Mouse (Mus musculus): ENCODE results near the gene Ppp5c. TPM values are rescaled to one million over a fixed set of nuclear protein-coding genes. Genes with fewer than 3 reads are reported as not detected.

Ppp5c gene
- polyA plus RNA-seq, 1 experiment, result 72.7 TPM

DNA sequence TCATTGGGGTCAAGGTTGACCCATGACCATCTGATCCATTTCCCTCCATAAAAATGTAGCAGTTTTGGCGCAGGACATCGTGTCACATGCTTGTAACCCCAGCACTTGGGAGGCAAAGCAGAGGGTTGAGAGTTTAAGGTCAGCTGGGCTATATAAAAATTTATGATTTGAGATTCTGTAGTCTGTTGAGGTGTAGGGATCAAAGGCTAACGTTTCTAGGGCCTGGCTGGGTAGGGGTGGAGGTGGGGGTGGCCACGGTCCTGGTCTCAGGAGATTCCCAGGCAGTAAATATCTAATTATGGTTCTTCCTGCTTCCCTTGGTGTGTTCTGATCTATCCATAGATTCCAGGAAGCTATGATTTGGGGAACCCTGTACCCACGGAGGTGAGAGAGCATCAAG is 66.0 kb downstream of the Ppp5c start:
- H3K4me1 ChIP-seq (ENCODE audit: control insufficient read depth, insufficient read depth, low read length), result no peaks in the 10 kb centered on the region
- H3K4me3 ChIP-seq (ENCODE audit: insufficient read depth, low read length), result no peak overlapping the region
- no peak overlapping the region for H3K27ac ChIP-seq (ENCODE audit: insufficient read depth, low read length)
- TF ChIP-seq CTCF (IDR thresholded peaks at IDR 0.05; ENCODE audit: borderline replicate concordance, insufficient read depth, low read length), result no peak

DNA sequence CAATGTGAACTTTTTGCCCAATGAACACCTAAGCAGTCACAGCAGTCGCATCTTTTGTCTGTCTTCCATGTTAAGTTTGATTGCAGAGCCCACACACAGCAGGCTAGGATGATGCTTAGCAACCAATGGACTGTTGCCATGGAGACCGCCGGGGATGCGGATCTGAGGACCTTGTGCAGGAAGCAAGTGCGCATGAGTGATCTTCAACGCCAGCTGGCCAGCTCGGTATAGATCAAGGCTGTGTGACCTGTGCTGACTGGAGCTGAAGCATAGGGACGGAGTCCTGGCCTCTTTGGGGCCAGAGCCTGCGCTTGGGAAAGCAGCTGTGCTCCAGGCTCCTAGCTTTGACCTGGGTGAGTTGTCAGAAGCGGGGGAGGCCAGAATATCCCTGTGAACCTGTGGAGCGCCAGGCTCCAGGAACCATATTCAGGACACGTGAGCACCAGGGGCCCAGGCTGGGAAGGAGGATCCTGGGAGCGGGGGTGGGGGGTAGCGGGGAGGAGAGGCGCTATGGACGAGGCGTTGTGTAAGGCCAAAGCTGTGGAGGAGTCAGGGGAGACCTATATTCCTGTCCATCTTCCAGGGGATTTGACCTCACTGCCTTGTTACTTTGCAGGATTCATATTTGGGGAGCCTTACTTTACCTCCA is 68.1 kb downstream of the Ppp5c start, which contains the start of gene Pnmal1:
Gene Pnmal1, plus strand, starts transcription at position 141 of the 649 bp plus-strand sequence.
- Histone ChIP-seq H3K4me3 (ENCODE audit: insufficient read depth, low read length) (no peak within 1 kb of the TSS), H3K4me1 (ENCODE audit: control insufficient read depth, insufficient read depth, low read length) (no peaks in the 10 kb centered on the region), H3K27ac (ENCODE audit: insufficient read depth, low read length) (no peak within 1 kb of the TSS)
- TF ChIP-seq POLR2A (IDR thresholded peaks at IDR 0.05; ENCODE audit: low read depth, low read length) (no peak), CTCF (IDR thresholded peaks at IDR 0.05; ENCODE audit: borderline replicate concordance, insufficient read depth, low read length) (no peak)

DNA sequence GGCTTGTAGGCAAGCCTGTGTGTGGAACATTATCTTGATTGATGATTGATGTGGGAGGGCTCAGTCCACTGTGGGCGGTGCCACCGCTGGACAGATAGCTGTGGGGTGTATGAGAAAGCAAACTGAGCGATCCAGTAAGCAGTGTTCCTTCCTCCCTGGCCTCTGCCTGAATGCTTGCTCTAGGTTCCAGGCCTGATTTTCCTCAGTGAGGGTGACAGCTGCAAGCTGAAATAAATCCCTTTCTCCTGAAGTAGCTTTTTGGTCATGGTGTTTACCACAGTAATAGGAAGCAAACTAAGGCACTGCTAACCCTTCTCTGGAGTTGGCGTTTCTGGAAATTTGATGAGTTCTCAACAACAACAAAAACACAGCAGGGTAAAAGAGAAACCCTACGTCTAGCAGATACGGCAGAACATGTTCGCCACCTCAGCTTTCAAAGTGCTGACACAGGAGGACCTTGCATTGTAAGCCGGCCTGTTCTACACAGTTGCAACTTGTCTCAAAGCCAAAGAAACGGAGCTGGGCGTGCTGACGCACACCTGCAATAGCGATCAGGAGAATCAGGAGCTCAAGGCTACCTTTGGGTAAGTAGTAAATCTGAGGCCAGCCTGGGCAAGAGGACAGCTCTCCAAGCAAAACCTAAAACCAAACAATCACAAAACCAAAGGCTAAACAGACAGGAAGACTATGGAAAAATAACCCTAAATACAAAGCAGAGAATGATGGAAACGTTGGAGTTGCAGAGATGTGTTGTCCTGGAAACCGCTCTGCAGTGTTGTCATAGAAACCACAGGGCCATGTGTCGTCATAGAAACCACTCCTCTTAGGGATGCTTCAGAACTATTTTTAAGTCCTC is 71.1 kb downstream of the Ppp5c start:
- no peak for TF ChIP-seq POLR2A (IDR thresholded peaks at IDR 0.05; ENCODE audit: low read depth, low read length)
- no peak for TF ChIP-seq CTCF (IDR thresholded peaks at IDR 0.05; ENCODE audit: borderline replicate concordance, insufficient read depth, low read length)
- no peak overlapping the region for H3K27ac ChIP-seq (ENCODE audit: insufficient read depth, low read length)
- no peaks in the 10 kb centered on the region for H3K4me1 ChIP-seq (ENCODE audit: control insufficient read depth, insufficient read depth, low read length)
- H3K4me3 ChIP-seq (ENCODE audit: insufficient read depth, low read length), result no peak overlapping the region

DNA sequence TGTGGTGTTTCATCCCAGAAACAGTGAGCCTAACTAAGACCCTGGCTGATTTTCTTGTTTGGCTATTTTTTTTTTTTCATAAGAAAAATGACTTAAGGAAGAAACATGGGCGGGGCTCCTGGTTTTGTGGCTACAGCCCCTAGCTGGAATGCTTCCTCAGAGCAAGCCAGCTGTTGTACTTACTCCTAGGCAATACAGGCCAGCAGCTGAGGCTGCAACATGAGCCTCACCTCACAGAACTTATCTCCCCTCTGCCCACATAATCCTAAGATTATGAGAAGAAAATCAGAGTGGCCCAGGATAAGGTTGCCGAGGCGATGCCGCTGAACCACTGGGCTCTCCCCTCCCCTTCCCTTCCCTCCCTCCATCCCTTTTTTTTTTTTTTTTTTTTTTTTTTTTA is 72.0 kb downstream of the Ppp5c start:
- no peak overlapping the region for H3K27ac ChIP-seq (ENCODE audit: insufficient read depth, low read length)
- no peak overlapping the region for H3K4me3 ChIP-seq (ENCODE audit: insufficient read depth, low read length)
- no peaks in the 10 kb centered on the region for H3K4me1 ChIP-seq (ENCODE audit: control insufficient read depth, insufficient read depth, low read length)
- TF ChIP-seq POLR2A (IDR thresholded peaks at IDR 0.05; ENCODE audit: low read depth, low read length), result no peak
- no peak for TF ChIP-seq CTCF (IDR thresholded peaks at IDR 0.05; ENCODE audit: borderline replicate concordance, insufficient read depth, low read length)

Other genes with a start within 250 kb of the Ppp5c start
- gene Slc1a5, start 246.6 kb downstream of the Ppp5c start, polyA plus RNA-seq (2011; ENCODE audit: insufficient read length, low read depth, missing spikeins), result 47.9 and 74.5 TPM in 2 replicates
- 58.4 and 67.1 TPM in 2 replicates for gene Strn4, start 212.0 kb downstream of the Ppp5c start, polyA plus RNA-seq (2011; ENCODE audit: insufficient read length, low read depth, missing spikeins)
- gene Fkrp, start 211.2 kb downstream of the Ppp5c start, polyA plus RNA-seq (2011; ENCODE audit: insufficient read length, low read depth, missing spikeins), result 21.0 and 25.2 TPM in 2 replicates
- 17.2 and 17.8 TPM in 2 replicates for gene Prkd2, start 185.0 kb downstream of the Ppp5c start, polyA plus RNA-seq (2011; ENCODE audit: insufficient read length, low read depth, missing spikeins)
- gene Dact3, start 152.6 kb downstream of the Ppp5c start, polyA plus RNA-seq (2011; ENCODE audit: insufficient read length, low read depth, missing spikeins), result 34.8 and 37.3 TPM in 2 replicates
- 24.1 and 24.7 TPM in 2 replicates for gene Gng8, start 136.1 kb downstream of the Ppp5c start, polyA plus RNA-seq (2011; ENCODE audit: insufficient read length, low read depth, missing spikeins)
- 1.4 and 1.6 TPM in 2 replicates for gene Ptgir, start 121.4 kb downstream of the Ppp5c start, polyA plus RNA-seq (2011; ENCODE audit: insufficient read length, low read depth, missing spikeins)
- gene Calm3, start 103.8 kb downstream of the Ppp5c start, polyA plus RNA-seq (2011; ENCODE audit: insufficient read length, low read depth, missing spikeins), result 520 and 588 TPM in 2 replicates
- 0.73 and 1.3 TPM in 2 replicates for gene Pnmal2, start 83.2 kb downstream of the Ppp5c start, polyA plus RNA-seq (2011; ENCODE audit: insufficient read length, low read depth, missing spikeins)
- gene Pnmal1, start 68.2 kb downstream of the Ppp5c start, polyA plus RNA-seq (2011; ENCODE audit: insufficient read length, low read depth, missing spikeins), result not detected in 2 replicates
- not detected in 2 replicates for gene Gm42372, start 44.8 kb downstream of the Ppp5c start, polyA plus RNA-seq (2011; ENCODE audit: insufficient read length, low read depth, missing spikeins)
- gene Ccdc8, start 35.2 kb downstream of the Ppp5c start, polyA plus RNA-seq (2011; ENCODE audit: insufficient read length, low read depth, missing spikeins), result 9.4 and 15.0 TPM in 2 replicates
- 0.16 TPM in 1 of 2 replicates, not detected in the other for gene Hif3a, start 34.5 kb upstream of the Ppp5c start, polyA plus RNA-seq (2011; ENCODE audit: insufficient read length, low read depth, missing spikeins)
- 0.12 TPM in 1 of 2 replicates, not detected in the other for gene Psg16, start 46.1 kb upstream of the Ppp5c start, polyA plus RNA-seq (2011; ENCODE audit: insufficient read length, low read depth, missing spikeins)
- not detected in 2 replicates for gene Ceacam3, start 122.4 kb upstream of the Ppp5c start, polyA plus RNA-seq (2011; ENCODE audit: insufficient read length, low read depth, missing spikeins)
- gene Psg29, start 175.6 kb upstream of the Ppp5c start, polyA plus RNA-seq (2011; ENCODE audit: insufficient read length, low read depth, missing spikeins), result not detected in 2 replicates